Mouse (Mus musculus) testis, adult 2 months (tissue): Measurements from ENCODE around the gene Gpr183.

ENCODE experiments used
- CTCF ChIP-seq: fragments of 200-500 bp; IDR thresholded peaks from 2 replicates; pipeline ENCODE4 v1.5.1; 2012; ENCODE audit warnings: low read depth, mild to moderate bottlenecking, inconsistent platforms, low read length, moderate library complexity; ENCODE audit not compliant: control insufficient read depth, insufficient read depth, insufficient replicate concordance
- POLR2A ChIP-seq: fragments of 200-500 bp; IDR thresholded peaks from 2 replicates; pipeline ENCODE4 v1.6.1; 2012; ENCODE audit warnings: low read depth, mild to moderate bottlenecking, inconsistent platforms, low read length, moderate library complexity; ENCODE audit not compliant: control insufficient read depth

DNA sequence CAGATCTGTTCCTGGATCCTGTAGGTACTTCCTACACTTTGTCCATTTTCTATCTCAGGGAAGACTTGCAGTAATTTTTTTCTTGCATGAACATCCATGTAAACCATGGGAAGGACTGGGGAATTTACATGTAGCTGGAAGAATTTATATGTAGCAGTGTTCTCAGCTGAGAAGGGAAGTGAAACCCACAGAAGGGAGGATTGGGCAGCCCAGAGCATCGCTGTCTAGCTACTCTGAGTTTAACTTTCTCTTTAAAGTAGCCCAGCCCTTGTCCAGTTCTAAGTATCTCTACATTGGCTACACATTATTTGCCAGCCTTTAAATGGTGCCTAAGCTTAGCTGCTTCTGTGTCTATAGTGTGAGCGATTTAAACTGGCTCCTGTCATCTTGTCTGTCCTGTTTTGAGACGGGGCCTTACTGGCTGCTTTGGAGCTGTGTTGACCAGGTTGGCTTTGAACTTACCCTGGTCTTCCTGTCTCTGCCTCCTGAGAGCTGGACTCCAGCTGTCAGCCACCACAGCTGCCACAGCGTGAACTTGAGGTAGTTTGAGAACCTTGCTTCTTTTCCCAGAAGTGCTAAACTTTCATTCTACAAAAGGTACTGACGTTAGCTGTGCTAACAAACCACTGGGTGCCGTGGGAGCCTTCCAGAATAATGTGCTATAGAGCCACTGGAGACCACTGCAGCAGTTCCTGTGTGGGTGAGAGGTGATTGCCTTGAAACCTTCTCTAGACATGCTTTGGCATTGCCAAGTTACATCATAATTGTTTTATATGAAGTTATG, 48.5 kb downstream of the Gpr183 start:
- no peak for TF ChIP-seq CTCF
- TF ChIP-seq POLR2A = no peak
